Mouse (Mus musculus) kidney, embryonic 14.5 days (tissue): Measurements from ENCODE around the gene Spaar. TPM values are rescaled to one million over a fixed set of nuclear protein-coding genes. Genes with fewer than 3 reads are reported as not detected.

ENCODE experiments used
- ATAC-seq: fragments of 200-750 bp; cut with Nextera tagmentation; 2 replicates; pipeline ENCODE4 v1.8.0; 2017; ENCODE audit warnings: moderate number of reproducible peaks, mild to moderate bottlenecking, moderate TSS enrichment, moderate library complexity; ENCODE audit not compliant: low FRiP score, low TSS enrichment
- H3K27ac ChIP-seq: fragments of 300-500 bp; sonication (generic); 2 replicates; pipeline ENCODE4 v1.5.1; 2014; ENCODE audit warnings: low read depth, mild to moderate bottlenecking, low read length, moderate library complexity, mixed read lengths
- H3K27me3 ChIP-seq: fragments of 300-500 bp; sonication (generic); 2 replicates; pipeline ENCODE4 v1.6.1; 2014; ENCODE audit warnings: mild to moderate bottlenecking, low read length; ENCODE audit not compliant: control insufficient read depth, insufficient read depth
- H3K36me3 ChIP-seq: fragments of 300-500 bp; sonication (generic); 2 replicates; pipeline ENCODE4 v1.6.1; 2014; ENCODE audit warnings: low read length, mixed read lengths; ENCODE audit not compliant: control insufficient read depth, insufficient read depth
- H3K4me1 ChIP-seq: fragments of 300-500 bp; sonication (generic); 2 replicates; pipeline ENCODE4 v1.6.1; 2014; ENCODE audit warnings: low read length, mixed read lengths; ENCODE audit not compliant: control insufficient read depth, insufficient read depth
- H3K4me2 ChIP-seq: fragments of 300-500 bp; sonication (generic); replicated peaks from 2 replicates; pipeline ENCODE4 v1.6.1; 2014; ENCODE audit warnings: low read depth, mild to moderate bottlenecking, low read length
- H3K4me3 ChIP-seq: fragments of 300-500 bp; sonication (generic); 2 replicates; pipeline ENCODE4 v1.5.1; 2014; ENCODE audit warnings: mild to moderate bottlenecking, low read length
- H3K9ac ChIP-seq: fragments of 300-500 bp; sonication (generic); 2 replicates; pipeline ENCODE4 v1.6.1; 2014; ENCODE audit warnings: low read depth, mild to moderate bottlenecking, low read length, moderate library complexity
- H3K9me3 ChIP-seq: fragments of 300-500 bp; sonication (generic); 2 replicates; pipeline ENCODE4 v1.6.1; 2016; ENCODE audit warnings: low read length; ENCODE audit not compliant: control insufficient read depth
- WGBS: fragments of 180-500 bp; shearing (Covaris S2); extraction: QIAGEN DNeasy Blood & Tissue Kit; methylation state at CpG from one replicate; pipeline ENCODE4 v1.1.7; 2014; 5-methylcytosine and 5-hydroxymethylcytosine counted together
- polyA plus RNA-seq: library from polyadenylated mRNA; unstranded; fragments of >200 nt; fragmentation: Nextera tagmentation; extraction: Ambion mirVana; gene quantifications from 2 replicates; pipeline ENCODE4 v1.2.1, GENCODE M21; 2014

Gene Spaar
- polyA plus RNA-seq, 1 experiment from 2014 or later: 0.14 TPM

DNA sequence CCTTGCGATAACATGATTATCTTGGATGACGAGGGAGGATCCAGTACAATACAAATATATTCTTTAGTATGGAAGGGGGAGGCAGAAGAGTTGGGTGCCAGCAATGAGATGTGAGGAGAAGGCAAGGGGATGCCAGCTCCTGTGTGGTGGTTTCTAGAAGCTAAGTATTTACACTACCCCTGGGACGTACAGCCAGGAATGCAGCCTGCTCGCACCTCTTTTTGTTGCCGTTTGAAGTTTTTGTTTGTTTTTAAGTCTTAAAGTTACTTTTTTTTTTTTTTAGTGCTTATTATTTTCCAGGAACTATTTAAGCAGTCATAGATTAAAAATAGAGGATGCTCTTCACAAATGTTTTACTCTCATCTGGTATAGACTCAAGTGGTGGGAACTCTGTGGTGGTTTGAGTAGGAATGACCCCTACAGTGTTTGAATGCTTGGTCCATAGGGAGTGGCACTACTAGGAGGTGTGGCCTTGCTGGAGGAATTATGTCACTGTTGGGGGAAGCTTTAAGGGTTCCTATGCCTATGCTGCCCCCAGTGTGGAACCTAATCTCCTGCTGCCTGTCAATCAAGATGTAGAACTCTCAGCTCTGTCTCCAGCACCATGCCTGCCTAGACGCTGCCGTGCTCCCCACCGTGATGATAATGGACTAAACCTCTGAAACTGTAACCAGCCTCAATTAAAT lies 9.3 kb downstream of the Spaar start:
- Histone ChIP-seq H3K27ac (no peak overlapping the region), H3K4me1 (no peaks in the 10 kb centered on the region), H3K9me3 (no peaks in the 10 kb centered on the region), H3K27me3 (no peaks in the 10 kb centered on the region), H3K4me3 (no peak overlapping the region), H3K36me3 (no peaks in the 10 kb centered on the region), H3K4me2 (no peak overlapping the region), H3K9ac (no peak overlapping the region)
- WGBS: 76% methylated on average over 8 of the region's 8 CpGs
- no peak for ATAC-seq

GRCm38 (mm10) chr4:43741526-43741925 lies 11.7 kb downstream of the Spaar start:
- Histone ChIP-seq H3K4me1 (no peaks in the 10 kb centered on the region), H3K9me3 (no peaks in the 10 kb centered on the region), H3K27ac (no peak overlapping the region), H3K36me3 (no peaks in the 10 kb centered on the region), H3K4me2 (no peak overlapping the region), H3K4me3 (no peak overlapping the region), H3K27me3 (no peaks in the 10 kb centered on the region), H3K9ac (no peak overlapping the region)
- no peak for ATAC-seq
- 37% methylated on average over 5 of the region's 5 CpGs for WGBS

GRCm38 (mm10) chr4:43742637-43743036 lies 12.8 kb downstream of the Spaar start:
- no peak overlapping the region for H3K27ac ChIP-seq
- 27% methylated on average over 4 of the region's 4 CpGs for WGBS
- no peaks in the 10 kb centered on the region for H3K36me3 ChIP-seq
- H3K27me3 ChIP-seq: no peaks in the 10 kb centered on the region
- no peak overlapping the region for H3K4me3 ChIP-seq
- no peak for ATAC-seq
- no peaks in the 10 kb centered on the region for H3K9me3 ChIP-seq
- no peaks in the 10 kb centered on the region for H3K4me1 ChIP-seq
- no peak overlapping the region for H3K9ac ChIP-seq
- H3K4me2 ChIP-seq: no peak overlapping the region

GRCm38 (mm10) chr4:43743099-43743498 lies 13.3 kb downstream of the Spaar start:
- H3K27ac ChIP-seq: no peak overlapping the region
- H3K4me3 ChIP-seq: no peak overlapping the region
- H3K4me1 ChIP-seq: no peaks in the 10 kb centered on the region
- no peaks in the 10 kb centered on the region for H3K27me3 ChIP-seq
- no peak for ATAC-seq
- no peaks in the 10 kb centered on the region for H3K9me3 ChIP-seq
- no peak overlapping the region for H3K9ac ChIP-seq
- H3K36me3 ChIP-seq: no peaks in the 10 kb centered on the region
- WGBS: 29% methylated on average over 1 of the region's 1 CpGs
- H3K4me2 ChIP-seq: no peak overlapping the region

- H3K4me3 ChIP-seq: no peak overlapping the region
Observed at GRCm38 (mm10) chr4:43745187-43745586, 15.4 kb downstream of the Spaar start.

DNA sequence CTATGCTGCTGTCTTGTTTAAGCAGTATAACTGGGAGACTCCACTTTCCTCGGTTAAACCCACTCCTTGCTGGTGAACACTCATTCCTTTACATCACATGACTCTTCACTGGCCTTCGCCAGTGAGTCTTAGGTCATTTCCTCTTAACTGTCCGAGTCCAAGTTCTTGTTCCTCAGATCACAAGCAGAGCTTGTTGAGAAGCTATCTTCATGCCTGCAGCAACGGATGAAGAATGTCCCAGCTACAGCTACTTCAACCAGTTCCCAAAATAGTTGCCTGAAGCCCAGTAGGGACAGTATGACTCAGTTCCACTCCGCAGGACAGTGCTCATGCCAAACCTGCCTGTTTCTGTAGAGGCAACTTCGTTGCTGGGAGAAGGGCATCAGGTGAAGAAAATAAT lies 27.4 kb downstream of the Spaar start:
- Histone ChIP-seq H3K9ac (no peak overlapping the region), H3K36me3 (no peaks in the 10 kb centered on the region), H3K4me2 (no peak overlapping the region), H3K27me3 (no peaks in the 10 kb centered on the region; the same call in 1 of the 2 replicates), H3K27ac (no peak overlapping the region), H3K4me1 (no peaks in the 10 kb centered on the region), H3K4me3 (no peak overlapping the region), H3K9me3 (no peaks in the 10 kb centered on the region)
- ATAC-seq: no peak
- 76% methylated on average over 6 of the region's 6 CpGs for WGBS

More at GRCm38 (mm10) chr4:43745187-43745586, 15.4 kb downstream of the Spaar start:
- no peaks in the 10 kb centered on the region for H3K4me1 ChIP-seq
- H3K9me3 ChIP-seq: no peaks in the 10 kb centered on the region
- no peak overlapping the region for H3K9ac ChIP-seq
- H3K36me3 ChIP-seq: no peaks in the 10 kb centered on the region
- no peaks in the 10 kb centered on the region for H3K27me3 ChIP-seq
- 0 out of 2 replicates have a peak, but pooled peaks have one; percentile 24 for ATAC-seq
- H3K4me2 ChIP-seq: no peak overlapping the region
- H3K27ac ChIP-seq: no peak overlapping the region
- 18% methylated on average over 6 of the region's 6 CpGs for WGBS

DNA sequence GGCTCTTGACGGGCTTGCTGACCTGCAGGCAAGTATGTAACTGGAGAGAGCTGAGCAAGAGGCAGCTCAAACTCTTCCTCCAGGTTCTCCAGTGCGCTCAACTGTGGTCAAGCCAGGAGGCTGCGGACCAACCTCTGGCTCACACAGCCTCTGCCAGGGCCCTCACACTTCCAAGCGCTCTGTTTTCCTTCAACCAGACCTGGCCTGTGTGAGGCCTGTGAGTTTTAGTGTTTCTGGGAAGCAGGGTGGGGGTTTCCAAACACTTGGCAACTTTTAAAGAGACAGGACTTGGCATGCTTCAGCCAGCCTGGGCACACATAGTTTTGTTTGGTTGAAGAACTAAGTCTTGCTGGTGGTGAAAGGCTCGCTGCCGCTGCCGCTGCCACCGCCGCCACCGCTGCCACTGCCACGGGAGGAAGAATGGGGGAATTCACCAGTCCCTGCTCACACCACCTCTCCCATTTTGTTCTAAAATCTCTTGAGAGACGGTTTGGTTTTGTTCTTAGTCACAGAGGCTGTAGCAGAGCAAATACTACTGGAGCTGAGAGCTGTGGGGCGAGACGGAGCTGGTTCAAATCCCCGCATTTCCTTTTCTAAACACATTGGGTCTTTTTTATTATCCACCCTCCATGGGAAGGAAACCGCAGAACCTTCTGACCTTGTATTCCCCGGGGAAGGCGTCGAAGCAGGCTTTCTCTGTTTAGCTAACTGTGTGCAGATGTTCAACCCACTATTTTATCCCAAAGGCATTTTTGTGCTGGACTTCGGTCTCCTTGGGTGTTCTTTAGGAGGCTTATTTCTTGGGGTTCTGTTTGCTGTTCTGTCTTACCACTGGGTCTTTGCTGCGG lies 30.0 kb downstream of the Spaar start:
- no peaks in the 10 kb centered on the region for H3K9me3 ChIP-seq
- H3K27me3 ChIP-seq: no peaks in the 10 kb centered on the region; the same call in 1 of the 2 replicates
- no peak overlapping the region for H3K27ac ChIP-seq
- H3K4me2 ChIP-seq: no peak overlapping the region
- no peak overlapping the region for H3K4me3 ChIP-seq
- no peak overlapping the region for H3K9ac ChIP-seq
- ATAC-seq: no peak
- H3K36me3 ChIP-seq: no peaks in the 10 kb centered on the region
- no peaks in the 10 kb centered on the region for H3K4me1 ChIP-seq
- WGBS: 72% methylated on average over 21 of the region's 21 CpGs

- 71% methylated on average over 10 of the region's 10 CpGs for WGBS
- Histone ChIP-seq H3K4me1 (no peaks in the 10 kb centered on the region), H3K27me3 (no peaks in the 10 kb centered on the region; the same call in 1 of the 2 replicates), H3K4me2 (no peak overlapping the region), H3K27ac (no peak overlapping the region), H3K36me3 (no peaks in the 10 kb centered on the region), H3K9ac (no peak overlapping the region), H3K4me3 (no peak overlapping the region), H3K9me3 (no peaks in the 10 kb centered on the region)
- ATAC-seq: no peak
Observed at GRCm38 (mm10) chr4:43760460-43760859, 30.6 kb downstream of the Spaar start.

GRCm38 (mm10) chr4:43761336-43761735 lies 31.5 kb downstream of the Spaar start:
- Histone ChIP-seq H3K27me3 (no peaks in the 10 kb centered on the region; the same call in 1 of the 2 replicates), H3K27ac (no peak overlapping the region), H3K9ac (no peak overlapping the region), H3K36me3 (no peaks in the 10 kb centered on the region), H3K4me2 (no peak overlapping the region), H3K4me1 (no peaks in the 10 kb centered on the region), H3K9me3 (no peaks in the 10 kb centered on the region), H3K4me3 (no peak overlapping the region)
- 71% methylated on average over 2 of the region's 2 CpGs for WGBS
- ATAC-seq: no peak
